Mouse (Mus musculus) heart, postnatal 25 days (tissue): Measurements from ENCODE around the gene Tmem192. TPM values are rescaled to one million over a fixed set of nuclear protein-coding genes. Genes with fewer than 3 reads are reported as not detected.
"Not testable (repeated sequence)": the region's sequence is repeated elsewhere in the genome, so short reads cannot be mapped to it uniquely, and the experiment has no call there.

ENCODE experiments used
- DNase-seq: peaks from one replicate; pipeline ENCODE4 v3.0.0; 2022; ENCODE audit warnings: low spot score
- intact Hi-C: fragments of 180-260 bp; cut with DNase I; formaldehyde crosslinking; loops from one replicate; pipeline ENCODE4 v1.15.1; 2025
- total RNA-seq, 2 experiments: library from RNA; stranded (reverse); gene quantifications; 2 replicates each; pipeline ENCODE4 v1.2.3; 2021

The Tmem192 gene
- total RNA-seq, 2 experiments from 2014 or later: 15.4 to 18.7 TPM

- DNase-seq: no peak
- intact Hi-C loops: no loop called here
Observed at GRCm38 (mm10) chr8:64959025-64959424, 12.0 kb downstream of the Tmem192 start.

GRCm38 (mm10) chr8:64962836-64963235, 15.9 kb downstream of the Tmem192 start:
- intact Hi-C loops: loop anchor here (2.0 kb wide), 1 partner anchor 148 kb away; no protein-coding TSS in a partner anchor

DNA sequence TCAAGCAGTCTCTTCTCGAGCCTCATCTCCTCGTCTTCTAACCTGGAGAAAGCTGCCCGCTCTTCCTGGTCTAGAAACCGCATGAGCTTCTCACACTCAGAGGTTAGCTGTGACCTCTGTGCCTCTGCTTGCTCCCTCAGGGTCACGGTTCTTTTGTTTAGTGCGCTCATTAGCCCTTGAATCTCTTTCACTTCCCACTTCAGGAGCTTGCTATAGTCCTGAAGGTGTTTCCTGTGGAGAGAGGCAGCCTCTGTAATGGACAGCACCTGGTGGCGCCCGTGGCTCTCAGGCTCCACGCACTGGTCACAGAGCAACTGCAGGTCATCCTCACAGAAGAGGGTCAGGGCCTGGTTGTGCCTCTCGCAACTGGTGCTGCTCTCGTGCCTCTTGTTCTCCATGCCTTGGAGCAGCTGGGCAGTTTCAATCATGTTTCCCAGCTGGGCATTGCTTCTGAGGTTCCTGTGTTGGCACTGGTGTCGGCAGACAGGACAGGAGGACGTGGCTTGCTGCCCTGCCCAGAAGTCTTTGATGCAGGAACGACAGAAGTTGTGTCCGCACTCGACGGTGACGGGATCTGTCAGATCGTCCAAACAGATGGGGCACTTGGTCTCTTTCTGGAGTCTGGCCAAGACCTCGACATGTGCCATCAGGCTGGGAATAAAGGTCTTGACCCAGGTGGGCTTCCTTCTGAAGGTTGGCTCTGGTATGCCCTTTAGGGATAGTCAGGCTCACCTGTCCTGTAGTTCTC, 36.3 kb downstream of the Tmem192 start:
- intact Hi-C loops: no loop called here
- DNase-seq: no peak

More at GRCm38 (mm10) chr8:64962836-64963235, 15.9 kb downstream of the Tmem192 start:
- DNase-seq: no peak

- DNase-seq: no peak
- intact Hi-C loops: no loop called here
Observed at GRCm38 (mm10) chr8:64987731-64988130, 40.7 kb downstream of the Tmem192 start, which contains the start of gene Trim75. Gene Trim75, minus strand, starts transcription at chr8:64987831.

DNA sequence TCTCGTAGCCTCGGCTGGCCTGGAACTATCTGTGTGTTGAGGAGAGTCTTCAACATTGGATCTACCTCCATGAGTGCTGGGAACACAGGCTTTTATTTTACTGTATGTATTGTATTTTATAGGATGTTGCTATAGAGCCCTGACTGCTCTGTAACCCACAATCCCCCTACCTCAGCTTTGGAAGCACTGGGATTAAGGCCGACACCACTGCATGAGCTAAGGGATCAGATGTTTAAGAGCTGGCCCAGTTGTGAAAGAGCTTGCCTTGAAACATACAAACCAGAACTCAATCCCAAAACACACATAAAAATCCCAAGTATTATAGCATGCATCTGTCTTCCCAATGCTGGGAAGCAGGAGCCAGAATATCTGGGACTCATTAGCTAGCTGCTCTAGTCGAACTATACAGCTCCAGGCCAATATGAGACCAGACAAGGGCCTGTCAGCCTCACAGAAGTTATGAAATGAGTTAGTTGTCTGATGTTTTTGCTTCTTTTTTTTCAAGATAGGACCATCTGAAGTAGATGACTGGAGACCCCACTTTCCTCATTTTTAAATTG, 51.9 kb downstream of the Tmem192 start:
- intact Hi-C loops: no loop called here
- DNase-seq: no peak

DNA sequence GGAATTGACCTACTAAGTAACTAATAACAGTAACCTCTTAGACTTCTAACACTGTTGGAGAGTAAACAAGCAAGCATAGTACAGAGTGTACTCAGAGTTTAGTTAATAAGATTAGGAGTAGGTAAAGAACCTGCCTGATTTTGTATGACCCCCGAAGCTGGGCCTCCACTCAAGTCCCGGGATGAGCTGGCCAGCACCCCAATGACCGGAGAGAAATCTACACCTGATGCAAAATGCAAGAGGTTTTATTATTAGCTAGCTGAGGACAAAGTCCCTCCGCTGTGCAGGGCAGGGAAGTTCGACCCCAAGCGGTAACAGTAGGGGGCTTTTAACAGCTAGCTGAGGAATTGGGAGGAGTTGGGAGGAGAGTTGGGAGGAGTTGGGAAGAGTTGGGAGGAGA, 60.6 kb downstream of the Tmem192 start:
- DNase-seq, intact Hi-C loops: not testable (repeated sequence)

DNA sequence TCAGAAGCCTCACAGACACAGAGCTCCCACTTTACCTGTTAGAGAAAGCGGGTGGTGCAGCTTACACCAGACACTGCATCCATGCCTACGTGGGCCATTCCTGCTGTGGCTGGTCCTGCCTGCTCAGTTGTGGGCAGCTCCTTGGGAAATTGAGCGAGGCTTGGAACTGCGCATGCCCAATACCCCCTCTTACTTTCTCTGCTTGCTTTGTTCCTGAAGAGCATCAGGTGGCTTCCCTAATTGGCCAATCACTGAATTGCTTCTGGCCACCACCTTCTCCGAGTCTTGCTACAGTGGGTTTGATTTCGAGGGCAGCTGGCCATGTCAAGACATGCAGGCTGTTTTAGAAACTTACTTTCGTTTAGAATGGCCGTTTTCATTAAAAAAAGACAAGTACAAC, 71.4 kb downstream of the Tmem192 start, which contains the start of the genes Trim61 and Trim60:
TSS of gene Trim61 (minus strand) at position 101 of the 400 bp plus-strand sequence.
TSS of gene Trim60 (minus strand) at position 162 of the 400 bp plus-strand sequence.
- no peak for DNase-seq
- intact Hi-C loops: no loop called here

Other genes with a start within 250 kb of the Tmem192 start
- gene Msmo1, start 213.4 kb upstream of the Tmem192 start, total RNA-seq: 1 to 10 TPM; 6.1 to 8.9 TPM
- gene Klhl2, start 97.2 kb upstream of the Tmem192 start, total RNA-seq: 10 to 100 TPM; 11.4 to 13.1 TPM
- gene Trim75, start 40.6 kb downstream of the Tmem192 start, total RNA-seq: not detected
- gene Trim61, start 71.3 kb downstream of the Tmem192 start, total RNA-seq: not detected
- not detected for gene Trim60, start 71.4 kb downstream of the Tmem192 start, total RNA-seq
- under 1 TPM in 1 of 2 experiments, not detected in 1; 0.36 TPM for gene Apela, start 90.2 kb downstream of the Tmem192 start, total RNA-seq
- not detected for gene Gm10663, start 127.8 kb downstream of the Tmem192 start, total RNA-seq
- not detected for gene BC030870, start 182.4 kb downstream of the Tmem192 start, total RNA-seq